Mouse (Mus musculus) lung, postnatal 0 days (tissue): ENCODE measurements around the gene Mctp2.

ENCODE experiments used
- CTCF ChIP-seq: IDR thresholded peaks from 2 replicates; pipeline ENCODE4 v1.5.1; 2016; ENCODE audit warnings: antibody characterized with exemption, mild to moderate bottlenecking
- EP300 ChIP-seq: IDR thresholded peaks from 2 replicates; pipeline ENCODE4 v1.6.1; 2016; ENCODE audit warnings: antibody characterized with exemption, mild to moderate bottlenecking, control low read depth

DNA sequence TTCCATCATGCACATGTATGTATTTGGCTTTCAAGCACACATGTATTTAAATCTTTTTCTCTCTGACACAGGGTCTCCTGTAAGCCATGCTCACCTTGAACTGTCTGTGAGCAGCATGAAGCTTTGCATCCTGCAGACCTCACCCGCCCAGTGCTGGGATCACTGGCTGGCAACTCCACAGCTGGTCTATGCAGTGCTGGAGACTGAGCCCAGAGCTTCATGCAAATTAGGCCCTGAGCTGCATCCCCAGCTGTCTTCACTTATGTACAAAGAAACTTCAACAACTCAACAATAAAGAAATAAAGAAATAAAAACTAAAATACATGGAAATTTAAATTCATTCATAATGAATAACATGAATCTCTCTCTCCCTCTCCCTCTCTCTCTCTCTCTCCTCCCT lies 110.7 kb downstream of the Mctp2 start:
- no peak for TF ChIP-seq CTCF
- no peak for TF ChIP-seq EP300
